Mouse (Mus musculus) liver, adult 2 months (tissue): ENCODE results near the gene Rsu1.

ENCODE experiments used
- CTCF ChIP-seq: fragments of 200-500 bp; IDR thresholded peaks from 2 replicates; pipeline ENCODE4 v1.5.1; 2011; ENCODE audit warnings: low read depth, low read length, control low read depth
- POLR2A ChIP-seq: fragments of 200-500 bp; IDR thresholded peaks from 2 replicates; pipeline ENCODE4 v1.6.1; 2011; ENCODE audit warnings: low read length, control low read depth; ENCODE audit not compliant: insufficient read depth; ENCODE audit errors: extremely low read depth

DNA sequence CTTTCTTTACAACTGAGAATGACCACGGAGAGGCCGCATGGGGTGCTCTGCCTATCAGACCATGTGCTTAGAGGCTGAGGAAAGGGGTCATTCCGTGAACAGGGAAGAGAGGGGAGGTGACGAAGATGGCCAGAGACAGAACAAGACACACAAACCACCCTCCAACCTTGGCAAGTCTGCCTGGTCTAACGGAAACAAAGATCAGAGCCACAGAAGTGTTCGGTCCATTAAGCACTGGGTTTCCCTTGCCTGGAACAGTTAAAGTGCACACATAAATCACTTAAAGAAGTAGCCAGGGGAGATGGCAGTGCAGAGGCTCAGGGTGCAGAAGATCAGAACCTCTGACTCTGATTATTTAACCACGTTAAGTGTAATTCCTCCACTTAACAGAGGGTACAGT lies 37.3 kb downstream of the Rsu1 start:
- TF ChIP-seq POLR2A (no peak), CTCF (no peak)
